Mouse (Mus musculus): ENCODE data around the gene Plcb2.

The Plcb2 gene

GRCm38 (mm10) chr2:118728337-118728736 is at the start of gene Plcb2:
TSS of gene Plcb2 (minus strand) at chr2:118728438.
- in situ Hi-C loops (cut with MseI, MboI): no loop called here

GRCm38 (mm10) chr2:118776295-118776694 is 48.1 kb upstream of the Plcb2 start:
- in situ Hi-C loops (cut with MseI, MboI): no loop called here

- in situ Hi-C loops (cut with MseI, MboI): no loop called here
These were observed 47.6 kb upstream of the Plcb2 start for GRCm38 (mm10) chr2:118775846-118776245.

- in situ Hi-C loops (cut with MseI, MboI): no loop called here
These were observed 47.2 kb upstream of the Plcb2 start for GRCm38 (mm10) chr2:118775396-118775795.

GRCm38 (mm10) chr2:118774536-118774935 is 46.3 kb upstream of the Plcb2 start:
- in situ Hi-C loops (cut with MseI, MboI): no loop called here

GRCm38 (mm10) chr2:118772158-118772874 is 44.1 kb upstream of the Plcb2 start, which contains the start of gene Phgr1:
TSS of gene Phgr1 (plus strand) at chr2:118772769.
- in situ Hi-C loops (cut with MseI, MboI): no loop called here

- in situ Hi-C loops (cut with MseI, MboI): loop anchor here (10.0 kb wide), 1 partner anchor 118 kb away; no protein-coding TSS in a partner anchor
These were observed 38.1 kb upstream of the Plcb2 start for GRCm38 (mm10) chr2:118766041-118767033.

- in situ Hi-C loops (cut with MseI, MboI): loop anchor here (10.0 kb wide), 1 partner anchor 120 kb away; no protein-coding TSS in a partner anchor
These were observed 36.6 kb upstream of the Plcb2 start for GRCm38 (mm10) chr2:118764875-118765274.

- in situ Hi-C loops (cut with MseI, MboI): loop anchor here (10.0 kb wide), 1 partner anchor 121 kb away; no protein-coding TSS in a partner anchor
These were observed 36.0 kb upstream of the Plcb2 start for GRCm38 (mm10) chr2:118764094-118764831.

GRCm38 (mm10) chr2:118763469-118763868 is 35.2 kb upstream of the Plcb2 start:
- in situ Hi-C loops (cut with MseI, MboI): loop anchor here (10.0 kb wide), 1 partner anchor 121 kb away; no protein-coding TSS in a partner anchor

GRCm38 (mm10) chr2:118762784-118763148 is 34.5 kb upstream of the Plcb2 start:
- in situ Hi-C loops (cut with MseI, MboI): loop anchor here (10.0 kb wide), 1 partner anchor 122 kb away; no protein-coding TSS in a partner anchor

GRCm38 (mm10) chr2:118761906-118762783 is 33.9 kb upstream of the Plcb2 start, which contains the start of gene Ccdc9b:
TSS of gene Ccdc9b (minus strand) at chr2:118762661.
- in situ Hi-C loops (cut with MseI, MboI): loop anchor here (10.0 kb wide), 1 partner anchor 123 kb away; no protein-coding TSS in a partner anchor

GRCm38 (mm10) chr2:118761358-118761757 is 33.1 kb upstream of the Plcb2 start:
- in situ Hi-C loops (cut with MseI, MboI): loop anchor here (10.0 kb wide), 1 partner anchor 123 kb away; no protein-coding TSS in a partner anchor

- in situ Hi-C loops (cut with MseI, MboI): loop anchor here (10.0 kb wide), 1 partner anchor 124 kb away; no protein-coding TSS in a partner anchor
These were observed 32.2 kb upstream of the Plcb2 start for GRCm38 (mm10) chr2:118760311-118761025.

GRCm38 (mm10) chr2:118759828-118760227 is 31.6 kb upstream of the Plcb2 start:
- in situ Hi-C loops (cut with MseI, MboI): loop anchor here (10.0 kb wide), 1 partner anchor 125 kb away; no protein-coding TSS in a partner anchor

GRCm38 (mm10) chr2:118756103-118756502 is 27.9 kb upstream of the Plcb2 start:
- in situ Hi-C loops (cut with MseI, MboI): no loop called here

- in situ Hi-C loops (cut with MseI, MboI): no loop called here
These were observed 27.2 kb upstream of the Plcb2 start for GRCm38 (mm10) chr2:118755407-118755806.

GRCm38 (mm10) chr2:118754143-118754542 is 25.9 kb upstream of the Plcb2 start:
- in situ Hi-C loops (cut with MseI, MboI): no loop called here

GRCm38 (mm10) chr2:118752792-118753108 is 24.5 kb upstream of the Plcb2 start:
- in situ Hi-C loops (cut with MseI, MboI): no loop called here

All from mouse trophoblast stem cell (cell line).